Mouse (Mus musculus): Measurements from ENCODE around the gene Ksr2. TPM values are rescaled to one million over a fixed set of nuclear protein-coding genes. Genes with fewer than 3 reads are reported as not detected.
"Not testable (repeated sequence)": the region's sequence is repeated elsewhere in the genome, so short reads cannot be mapped to it uniquely, and the experiment has no call there.

Gene Ksr2
- 6.4 and 7.1 TPM in 2 replicates for polyA plus RNA-seq (2015; fragmentation: Nextera tagmentation; extraction: Ambion mirVana)

- H3K4me1 ChIP-seq (replicated peaks) = peaks cover 25% of the 10 kb centered on the region
- under 1% methylated on average over 86 of the region's 89 CpGs for WGBS
- ATAC-seq (ENCODE audit: low FRiP score) = peak; percentile 92
- peak within 1 kb of the TSS; percentile 66 for H3K4me2 ChIP-seq
- H3K27ac ChIP-seq = peak within 1 kb of the TSS; percentile 99
- peaks cover 7% of the 10 kb centered on the region; the same call in 1 of the 2 replicates for H3K27me3 ChIP-seq
- H3K9me3 ChIP-seq = no peaks in the 10 kb centered on the region
- H3K4me3 ChIP-seq = peak within 1 kb of the TSS; percentile 68
- H3K9ac ChIP-seq = peak within 1 kb of the TSS; percentile 85
- H3K36me3 ChIP-seq = no peaks in the 10 kb centered on the region
These were observed at the start of gene Ksr2 for GRCm38 (mm10) chr5:117413507-117414501. Gene Ksr2, plus strand, starts transcription at chr5:117414000.

GRCm38 (mm10) chr5:117364821-117365220 lies 49.0 kb upstream of the Ksr2 start:
- ATAC-seq (ENCODE audit: low FRiP score) = no peak
- peaks cover 33% of the 10 kb centered on the region for H3K4me1 ChIP-seq (replicated peaks)
- no peak overlapping the region for H3K4me3 ChIP-seq
- H3K27me3 ChIP-seq = no peaks in the 10 kb centered on the region
- 88% methylated on average over 3 of the region's 3 CpGs for WGBS
- peaks cover 66% of the 10 kb centered on the region for H3K36me3 ChIP-seq
- H3K9ac ChIP-seq = no peak overlapping the region
- no peak overlapping the region for H3K27ac ChIP-seq
- H3K9me3 ChIP-seq = no peaks in the 10 kb centered on the region
- no peak overlapping the region for H3K4me2 ChIP-seq

GRCm38 (mm10) chr5:117365904-117366561 lies 47.8 kb upstream of the Ksr2 start:
- no peak overlapping the region for H3K4me2 ChIP-seq
- WGBS = 94% methylated on average over 13 of the region's 13 CpGs
- H3K27me3 ChIP-seq = no peaks in the 10 kb centered on the region
- no peak overlapping the region for H3K9ac ChIP-seq
- H3K4me1 ChIP-seq (replicated peaks) = peaks cover 21% of the 10 kb centered on the region
- H3K27ac ChIP-seq = no peak overlapping the region
- H3K9me3 ChIP-seq = no peaks in the 10 kb centered on the region
- no peak for ATAC-seq (ENCODE audit: low FRiP score)
- peaks cover 79% of the 10 kb centered on the region for H3K36me3 ChIP-seq
- no peak overlapping the region for H3K4me3 ChIP-seq

- no peak overlapping the region for H3K27ac ChIP-seq
- peaks cover 90% of the 10 kb centered on the region for H3K36me3 ChIP-seq
- ATAC-seq (ENCODE audit: low FRiP score) = no peak
- H3K9me3 ChIP-seq = no peaks in the 10 kb centered on the region
- H3K4me3 ChIP-seq = no peak overlapping the region
- peaks cover 11% of the 10 kb centered on the region for H3K4me1 ChIP-seq (replicated peaks)
- no peak overlapping the region for H3K4me2 ChIP-seq
- WGBS = 38% methylated on average over 8 of the region's 8 CpGs
- H3K9ac ChIP-seq = no peak overlapping the region
- H3K27me3 ChIP-seq = no peaks in the 10 kb centered on the region
These were observed 46.6 kb upstream of the Ksr2 start for GRCm38 (mm10) chr5:117367206-117367605.

GRCm38 (mm10) chr5:117370592-117370991 lies 43.2 kb upstream of the Ksr2 start:
- no peaks in the 10 kb centered on the region; the same call in 1 of the 2 replicates for H3K4me1 ChIP-seq (replicated peaks)
- no peak overlapping the region for H3K9ac ChIP-seq
- H3K4me3 ChIP-seq = no peak overlapping the region
- peaks cover 99% of the 10 kb centered on the region for H3K36me3 ChIP-seq
- no peaks in the 10 kb centered on the region for H3K27me3 ChIP-seq
- no peak overlapping the region; the same call in 1 of the 2 replicates for H3K27ac ChIP-seq
- H3K9me3 ChIP-seq = no peaks in the 10 kb centered on the region
- WGBS = 94% methylated on average over 10 of the region's 10 CpGs
- H3K4me2 ChIP-seq = no peak overlapping the region
- ATAC-seq (ENCODE audit: low FRiP score) = no peak

- no peaks in the 10 kb centered on the region for H3K4me1 ChIP-seq (replicated peaks)
- no peak overlapping the region for H3K27ac ChIP-seq
- peaks cover 98% of the 10 kb centered on the region for H3K36me3 ChIP-seq
- H3K4me3 ChIP-seq = no peak overlapping the region
- WGBS = 93% methylated on average over 9 of the region's 9 CpGs
- no peak overlapping the region for H3K9ac ChIP-seq
- H3K27me3 ChIP-seq = no peaks in the 10 kb centered on the region
- ATAC-seq (ENCODE audit: low FRiP score) = no peak
- H3K4me2 ChIP-seq = no peak overlapping the region
- no peaks in the 10 kb centered on the region for H3K9me3 ChIP-seq
These were observed 40.4 kb upstream of the Ksr2 start for GRCm38 (mm10) chr5:117373418-117373817.

GRCm38 (mm10) chr5:117374372-117375049 lies 39.3 kb upstream of the Ksr2 start:
- no peaks in the 10 kb centered on the region for H3K9me3 ChIP-seq
- H3K4me2 ChIP-seq = no peak overlapping the region
- H3K4me3 ChIP-seq = no peak overlapping the region
- no peaks in the 10 kb centered on the region for H3K4me1 ChIP-seq (replicated peaks)
- no peak for ATAC-seq (ENCODE audit: low FRiP score)
- H3K36me3 ChIP-seq = peaks cover 98% of the 10 kb centered on the region
- no peak overlapping the region for H3K9ac ChIP-seq
- WGBS = 96% methylated on average over 7 of the region's 7 CpGs
- H3K27ac ChIP-seq = no peak overlapping the region
- no peaks in the 10 kb centered on the region for H3K27me3 ChIP-seq

- Histone ChIP-seq H3K27ac (no peak overlapping the region), H3K9me3 (no peaks in the 10 kb centered on the region), H3K4me1 (replicated peaks) (no peaks in the 10 kb centered on the region), H3K9ac (no peak overlapping the region), H3K27me3 (no peaks in the 10 kb centered on the region), H3K36me3 (peaks cover 97% of the 10 kb centered on the region), H3K4me3 (no peak overlapping the region), H3K4me2 (no peak overlapping the region)
- no peak for ATAC-seq (ENCODE audit: low FRiP score)
- 80% methylated on average over 11 of the region's 11 CpGs for WGBS
These were observed 37.5 kb upstream of the Ksr2 start for GRCm38 (mm10) chr5:117376331-117376761.

- ATAC-seq (ENCODE audit: low FRiP score); H3K4me2 ChIP-seq; H3K4me1 ChIP-seq (replicated peaks); H3K4me3 ChIP-seq; H3K9me3 ChIP-seq; H3K27me3 ChIP-seq; H3K27ac ChIP-seq; H3K9ac ChIP-seq: not testable (repeated sequence)
- 96% methylated on average over 14 of the region's 14 CpGs for WGBS
- peaks cover 97% of the 10 kb centered on the region for H3K36me3 ChIP-seq
These were observed 36.1 kb upstream of the Ksr2 start for GRCm38 (mm10) chr5:117377731-117378130.

GRCm38 (mm10) chr5:117380199-117380598 lies 33.6 kb upstream of the Ksr2 start:
- H3K9me3 ChIP-seq = no peaks in the 10 kb centered on the region
- 85% methylated on average over 4 of the region's 4 CpGs for WGBS
- H3K36me3 ChIP-seq = peaks cover 96% of the 10 kb centered on the region
- ATAC-seq (ENCODE audit: low FRiP score) = no peak
- H3K27me3 ChIP-seq = no peaks in the 10 kb centered on the region
- H3K9ac ChIP-seq = no peak overlapping the region
- H3K27ac ChIP-seq = no peak overlapping the region
- H3K4me3 ChIP-seq = no peak overlapping the region
- H3K4me2 ChIP-seq = no peak overlapping the region
- no peaks in the 10 kb centered on the region for H3K4me1 ChIP-seq (replicated peaks)

- ATAC-seq (ENCODE audit: low FRiP score) = no peak
- Histone ChIP-seq H3K27me3 (no peaks in the 10 kb centered on the region), H3K27ac (no peak overlapping the region), H3K9me3 (no peaks in the 10 kb centered on the region), H3K4me1 (replicated peaks) (no peaks in the 10 kb centered on the region), H3K4me3 (no peak overlapping the region), H3K9ac (no peak overlapping the region), H3K4me2 (no peak overlapping the region), H3K36me3 (peaks cover 91% of the 10 kb centered on the region)
- 78% methylated on average over 7 of the region's 7 CpGs for WGBS
These were observed 32.0 kb upstream of the Ksr2 start for GRCm38 (mm10) chr5:117381785-117382184.

- Histone ChIP-seq H3K9me3 (no peaks in the 10 kb centered on the region), H3K36me3 (peaks cover 77% of the 10 kb centered on the region), H3K4me1 (replicated peaks) (peaks cover 10% of the 10 kb centered on the region), H3K27ac (no peak overlapping the region), H3K4me2 (no peak overlapping the region), H3K4me3 (no peak overlapping the region), H3K9ac (no peak overlapping the region), H3K27me3 (no peaks in the 10 kb centered on the region)
- 78% methylated on average over 12 of the region's 12 CpGs for WGBS
- no peak for ATAC-seq (ENCODE audit: low FRiP score)
These were observed 30.6 kb upstream of the Ksr2 start for GRCm38 (mm10) chr5:117383198-117383597.

Data from hindbrain, embryonic 13.5 days (tissue).